Mouse (Mus musculus) heart, embryonic 13.5 days (tissue): ENCODE measurements around the gene Gm5039. TPM values are rescaled to one million over a fixed set of nuclear protein-coding genes. Genes with fewer than 3 reads are reported as not detected.
"Not testable (repeated sequence)": the region's sequence is repeated elsewhere in the genome, so short reads cannot be mapped to it uniquely, and the experiment has no call there.

Source experiments
- ATAC-seq: fragments of 200-750 bp; cut with Nextera tagmentation; 2 replicates; pipeline ENCODE4 v1.8.0; 2017; ENCODE audit warnings: moderate TSS enrichment; ENCODE audit not compliant: insufficient number of reproducible peaks, low FRiP score, low TSS enrichment; ENCODE audit errors: extremely low read depth
- H3K27ac ChIP-seq: fragments of 300-500 bp; sonication (generic); replicated peaks from 2 replicates; pipeline ENCODE4 v1.5.1; 2015; ENCODE audit warnings: moderate library complexity, mild to moderate bottlenecking, inconsistent platforms
- H3K27me3 ChIP-seq: fragments of 300-500 bp; sonication (generic); replicated peaks from 2 replicates; pipeline ENCODE4 v1.6.1; 2015; ENCODE audit warnings: mild to moderate bottlenecking, inconsistent platforms
- H3K36me3 ChIP-seq: fragments of 300-500 bp; sonication (generic); 2 replicates; pipeline ENCODE4 v1.6.1; 2015; ENCODE audit warnings: mild to moderate bottlenecking, inconsistent platforms
- H3K4me1 ChIP-seq: fragments of 300-500 bp; sonication (generic); 2 replicates; pipeline ENCODE4 v1.6.1; 2015; ENCODE audit warnings: inconsistent platforms
- H3K4me2 ChIP-seq: fragments of 300-500 bp; sonication (generic); 2 replicates; pipeline ENCODE4 v1.6.1; 2015; ENCODE audit warnings: inconsistent platforms, mild to moderate bottlenecking, moderate library complexity
- H3K4me3 ChIP-seq: fragments of 300-500 bp; sonication (generic); 2 replicates; pipeline ENCODE4 v1.5.1; 2015; ENCODE audit warnings: moderate library complexity, mild to moderate bottlenecking, inconsistent platforms
- H3K9ac ChIP-seq: fragments of 300-500 bp; sonication (generic); 2 replicates; pipeline ENCODE4 v1.6.1; 2015; ENCODE audit warnings: inconsistent platforms, mild to moderate bottlenecking, moderate library complexity
- H3K9me3 ChIP-seq: fragments of 300-500 bp; sonication (generic); 2 replicates; pipeline ENCODE4 v1.6.1; 2016; ENCODE audit warnings: inconsistent platforms
- WGBS: fragments of 180-500 bp; shearing (Covaris S2); methylation state at CpG from one replicate; pipeline ENCODE4 v1.1.7; 2015; ENCODE audit warnings: mixed read lengths; 5-methylcytosine and 5-hydroxymethylcytosine counted together
- polyA plus RNA-seq: library from polyadenylated mRNA; unstranded; fragments of >200 nt; fragmentation: Nextera tagmentation; extraction: Ambion mirVana; gene quantifications from 2 replicates; pipeline ENCODE4 v1.2.1, GENCODE M21; 2015

Gm5039 gene
- polyA plus RNA-seq, 1 experiment from 2014 or later = not detected

- ATAC-seq = no peak
- H3K36me3 ChIP-seq = no peaks in the 10 kb centered on the region
- H3K27me3 ChIP-seq = no peaks in the 10 kb centered on the region
- no peak overlapping the region for H3K9ac ChIP-seq
- H3K4me1 ChIP-seq = no peaks in the 10 kb centered on the region
- H3K27ac ChIP-seq = no peak overlapping the region
- WGBS = 57% methylated on average over 3 of the region's 3 CpGs
- H3K9me3 ChIP-seq = peaks cover 5% of the 10 kb centered on the region; the same call in 1 of the 2 replicates
- no peak overlapping the region for H3K4me2 ChIP-seq
- no peak overlapping the region for H3K4me3 ChIP-seq
These were observed 9.3 kb downstream of the Gm5039 start for GRCm38 (mm10) chr12:88314556-88314955.

- H3K4me3 ChIP-seq, H3K4me1 ChIP-seq, H3K4me2 ChIP-seq, H3K9me3 ChIP-seq, H3K9ac ChIP-seq, ATAC-seq, H3K27me3 ChIP-seq, H3K36me3 ChIP-seq, H3K27ac ChIP-seq: not testable (repeated sequence)
- 31% methylated on average over 2 of the region's 2 CpGs for WGBS
These were observed 26.7 kb downstream of the Gm5039 start for GRCm38 (mm10) chr12:88297171-88297570.

GRCm38 (mm10) chr12:88293082-88293481, 30.7 kb downstream of the Gm5039 start:
- not testable (repeated sequence) for H3K9ac ChIP-seq, H3K36me3 ChIP-seq

DNA sequence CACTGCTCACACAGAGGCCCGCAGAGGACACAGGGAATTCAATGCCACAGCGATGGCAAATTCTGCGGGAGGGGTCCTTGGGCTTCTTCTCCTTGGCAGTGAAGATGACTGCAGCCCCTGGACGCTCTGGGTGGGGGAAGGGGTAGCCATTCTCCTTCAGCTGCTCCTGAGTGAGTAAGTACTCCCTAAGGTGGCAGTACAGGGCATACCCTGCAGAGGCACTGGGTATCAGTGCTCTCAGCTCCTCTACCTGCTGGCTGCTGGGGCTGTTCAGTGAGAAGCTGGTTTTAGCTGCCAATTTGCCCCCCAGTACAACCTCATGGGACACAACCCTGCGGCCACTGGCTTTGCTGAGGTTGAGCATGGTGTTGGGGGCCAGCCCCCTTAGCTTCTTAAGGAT, 38.6 kb downstream of the Gm5039 start:
- H3K4me2 ChIP-seq, H3K27ac ChIP-seq, H3K4me1 ChIP-seq, H3K36me3 ChIP-seq, H3K9me3 ChIP-seq, H3K27me3 ChIP-seq, ATAC-seq, H3K4me3 ChIP-seq, H3K9ac ChIP-seq: not testable (repeated sequence)
- WGBS = 75% methylated on average over 5 of the region's 5 CpGs

More at GRCm38 (mm10) chr12:88293082-88293481, 30.7 kb downstream of the Gm5039 start:
- H3K4me2 ChIP-seq, H3K4me3 ChIP-seq, H3K9me3 ChIP-seq, H3K4me1 ChIP-seq, H3K27me3 ChIP-seq, ATAC-seq, H3K27ac ChIP-seq: not testable (repeated sequence)
- 63% methylated on average over 4 of the region's 4 CpGs for WGBS

DNA sequence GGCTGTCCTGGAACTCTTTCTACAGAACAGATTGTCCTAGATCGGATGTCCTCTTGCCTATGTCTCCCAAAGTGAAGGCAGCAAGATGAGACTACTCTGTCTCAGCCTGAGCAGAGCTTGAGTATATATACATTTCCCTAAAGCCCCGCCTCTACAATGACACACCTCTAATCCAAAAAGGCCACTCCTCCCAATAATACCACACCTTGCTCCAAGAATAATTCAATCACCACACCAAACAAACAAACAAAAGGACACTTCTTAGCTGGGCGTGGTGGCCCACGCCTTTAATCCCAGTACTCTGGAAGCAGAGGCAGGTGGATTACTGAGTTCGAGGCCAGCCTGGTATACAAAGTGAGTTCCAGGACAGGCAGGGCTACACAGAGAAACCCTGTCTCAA, 49.4 kb downstream of the Gm5039 start, which contains the start of gene Gm5662:
Gene Gm5662, minus strand, starts transcription at position 101 of the 400 bp plus-strand sequence.
- not testable (repeated sequence) for H3K4me1 ChIP-seq, H3K27me3 ChIP-seq, H3K4me2 ChIP-seq, H3K36me3 ChIP-seq, H3K4me3 ChIP-seq, H3K27ac ChIP-seq, ATAC-seq, H3K9me3 ChIP-seq, H3K9ac ChIP-seq
- WGBS = 71% methylated on average over 5 of the region's 5 CpGs

Other genes with a start within 250 kb of the Gm5039 start
- not detected in 2 replicates for gene Gm16368, start 240.3 kb downstream of the Gm5039 start, polyA plus RNA-seq
- not detected in 2 replicates for gene Gm10436, start 141.9 kb downstream of the Gm5039 start, polyA plus RNA-seq
- gene Gm8332, start 73.9 kb downstream of the Gm5039 start, polyA plus RNA-seq = not detected in 2 replicates
- not detected in 2 replicates for gene Gm5662, start 49.5 kb downstream of the Gm5039 start, polyA plus RNA-seq
- 16.0 and 18.9 TPM in 2 replicates for gene Adck1, start 36.5 kb upstream of the Gm5039 start, polyA plus RNA-seq